Mouse (Mus musculus): ENCODE data around the gene Il25.

GRCm38 (mm10) chr14:54893651-54894181 lies 38.8 kb upstream of the Il25 start:
- TF ChIP-seq POLR2A (IDR thresholded peaks at IDR 0.05; ENCODE audit: extremely low read depth, insufficient read depth, low read length): peak; percentile 94
- TF ChIP-seq CTCF (IDR thresholded peaks at IDR 0.05; ENCODE audit: extremely low read depth, insufficient read depth, low read length): no peak

Data from cortical plate, adult 2 months (tissue).